31 mouse cellular contexts compared by ENCODE assay signal in the genomic region with DNA sequence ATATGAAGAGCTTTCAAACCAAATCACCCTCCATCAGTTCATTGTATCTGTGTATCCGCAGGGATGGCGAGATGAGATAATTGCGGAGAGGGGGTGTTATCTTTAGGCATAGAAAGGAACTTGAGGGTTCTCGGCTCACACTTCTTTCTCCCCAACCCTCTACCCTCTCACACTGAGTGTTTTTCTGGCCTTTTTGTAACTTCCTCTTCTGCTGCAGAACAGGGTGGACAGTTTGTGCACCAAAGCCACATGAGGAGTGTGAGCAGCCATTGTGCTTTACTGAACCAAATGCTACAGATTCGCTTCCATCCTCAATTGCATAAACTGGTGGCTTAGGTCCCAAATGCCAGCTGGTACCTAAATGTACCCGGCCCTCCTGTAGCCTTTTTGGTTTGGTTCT. TPM values are rescaled to one million over a fixed set of nuclear protein-coding genes. Genes with fewer than 3 reads are reported as not detected.
DNase-seq lines count a peak whose midpoint lies in the region; ATAC-seq and TF ChIP-seq lines count a peak whose summit lies in the region.
"Had no signal": no experiment of that assay in that cellular context is flagged by ENCODE, and none has a peak within 500 bp of the region (broad histone marks: within the 10 kb centered on the region; RNA-seq: fewer than 3 reads in every experiment).

No protein-coding gene starts in this region.

- in situ Hi-C loops in CH12.LX (cut with MboI; ENCODE audit: low pct_ligation_motif_present, low pct_unique_long_range_greater_than_20kb, low sequenced_read_pairs), result no loop called here

- H3K27ac ChIP-seq in CH12.LX (ENCODE audit: insufficient read depth, low read depth), result no peak overlapping the region
- H3K27ac ChIP-seq: embryonic facial prominence, embryonic 12.5 days; embryonic facial prominence, embryonic 15.5 days; forebrain, embryonic 12.5 days; forebrain, embryonic 15.5 days; hindbrain, embryonic 14.5 days; hindbrain, postnatal 0 days had no signal

- no peaks in the 10 kb centered on the region for H3K79me2 ChIP-seq in CH12.LX (replicated peaks; ENCODE audit: control insufficient read depth, extremely low read depth, insufficient read depth, poor library complexity, severe bottlenecking)

- H3K4me2 ChIP-seq in CH12.LX (ENCODE audit: insufficient read depth, low read depth, poor library complexity, severe bottlenecking), result peak overlapping the region; percentile 2; the same call in 1 of the 2 replicates
- H3K4me2 ChIP-seq: embryonic facial prominence, embryonic 12.5 days; embryonic facial prominence, embryonic 15.5 days; forebrain, embryonic 12.5 days; forebrain, embryonic 15.5 days; heart, embryonic 11.5 days; hindbrain, embryonic 14.5 days had no signal

- ATAC-seq in common myeloid progenitor, adult 5-6 weeks (replicated peaks; ENCODE audit: low read depth, poor library complexity, severe bottlenecking), result peak; percentile 73; the same call in 1 of the 2 replicates
- ATAC-seq in megakaryocyte, adult 5-6 weeks (ENCODE audit: poor library complexity, severe bottlenecking), result peak; percentile 66
- ATAC-seq: activated CD4-positive, CD25-positive, alpha-beta regulatory T cell, adult 4 months; forebrain, embryonic 15.5 days; hindbrain, postnatal 0 days; inflammation-experienced regulatory T-cells, adult 6 months; intestine, postnatal 0 days had no signal

- no peak for DNase-seq in CH12.LX (ENCODE audit: extremely low read depth)
- no peak for DNase-seq in left cerebral cortex, adult 8-10 months (ENCODE audit: low spot score in 2 of 2)
- DNase-seq in adrenal gland, postnatal 25 days, result no peak
- no peak for DNase-seq in frontal cortex, postnatal 14 days (ENCODE audit: low spot score in 2 of 2)
- DNase-seq: adrenal gland, adult 8-10 months; adrenal gland, postnatal 36 days; cerebellum, adult 18-20 months; cerebellum, adult 9-10 months; cerebellum, postnatal 14 days; gastrocnemius, postnatal 10 days; gastrocnemius, postnatal 36 days; heart, adult 11 months; heart, postnatal 36 days had no signal

- TF ChIP-seq CTCF in CH12.LX (conservative IDR thresholded peaks at IDR 0.05 in 1 of 2, IDR thresholded peaks at IDR 0.05 in 1 of 2; ENCODE audit: low read depth in 2 of 2, low read length in 2 of 2), result no peak

- no peak for TF ChIP-seq POLR2A in CH12.LX (IDR thresholded peaks at IDR 0.05; ENCODE audit: low read depth, low read length)

- H3K4me3 ChIP-seq in CH12.LX (replicated peaks in 1 of 3; ENCODE audit: low read depth in 2 of 3, low read length in 2 of 3, poor library complexity in 1 of 3), result no peak overlapping the region
- H3K4me3 ChIP-seq: embryonic facial prominence, embryonic 12.5 days; embryonic facial prominence, embryonic 15.5 days; forebrain, embryonic 12.5 days; forebrain, embryonic 15.5 days had no signal

- peaks cover 0 to 3% of the 10 kb centered on the region in 2 experiments; a peak in 1 of 4 replicates for H3K4me1 ChIP-seq in CH12.LX (ENCODE audit: control insufficient read depth in 1 of 2, insufficient read depth in 2 of 2)
- H3K4me1 ChIP-seq: embryonic facial prominence, embryonic 12.5 days; embryonic facial prominence, embryonic 15.5 days; forebrain, embryonic 12.5 days; forebrain, embryonic 15.5 days had no signal

- H3K27me3 ChIP-seq in CH12.LX (replicated peaks), result no peaks in the 10 kb centered on the region
- H3K27me3 ChIP-seq: embryonic facial prominence, embryonic 12.5 days; embryonic facial prominence, embryonic 15.5 days; forebrain, embryonic 12.5 days; forebrain, embryonic 15.5 days had no signal

- H3K9ac ChIP-seq in CH12.LX (ENCODE audit: insufficient read depth, low read depth), result no peak overlapping the region
- H3K9ac ChIP-seq: embryonic facial prominence, embryonic 12.5 days; embryonic facial prominence, embryonic 15.5 days; forebrain, embryonic 12.5 days; forebrain, embryonic 15.5 days; hindbrain, embryonic 14.5 days had no signal

- no peak for TF ChIP-seq RAD21 in CH12.LX (IDR thresholded peaks at IDR 0.05; ENCODE audit: low read depth, low read length)

- TF ChIP-seq EP300 in CH12.LX (IDR thresholded peaks at IDR 0.05; ENCODE audit: low read length), result no peak

- H3K9me3 ChIP-seq in CH12.LX (replicated peaks; ENCODE audit: low read length), result no peaks in the 10 kb centered on the region
- H3K9me3 ChIP-seq: embryonic facial prominence, embryonic 12.5 days; embryonic facial prominence, embryonic 15.5 days; forebrain, embryonic 12.5 days; forebrain, embryonic 15.5 days; G1E had no signal

- dilution Hi-C loops in CH12.LX (cut with MboI; ENCODE audit: extremely low pct_ligation_motif_present, extremely low pct_unique_long_range_greater_than_20kb, low sequenced_read_pairs), result no loop called here

- no peaks in the 10 kb centered on the region for H3K36me3 ChIP-seq in CH12.LX (replicated peaks in 1 of 2; ENCODE audit: control insufficient read depth in 1 of 2, insufficient read depth in 1 of 2, low read length in 1 of 2)
- H3K36me3 ChIP-seq: embryonic facial prominence, embryonic 12.5 days; embryonic facial prominence, embryonic 15.5 days; forebrain, embryonic 12.5 days; forebrain, embryonic 15.5 days; G1E had no signal

TF ChIP-seq in CH12.LX, 34 proteins besides CTCF, POLR2A, EP300 and RAD21:
- no peak for TF ChIP-seq ZMIZ1 (IDR thresholded peaks at IDR 0.05; ENCODE audit: low read depth, low read length)
- TF ChIP-seq USF2 (conservative IDR thresholded peaks at IDR 0.05; ENCODE audit: low read depth, low read length), result no peak
- no peak for TF ChIP-seq JUN (IDR thresholded peaks at IDR 0.05; ENCODE audit: insufficient read depth, low read depth, low read length)
- TF ChIP-seq CHD1 (IDR thresholded peaks at IDR 0.05; ENCODE audit: low read depth, low read length), result no peak

RNA-seq across cellular contexts. Expression of a gene that starts 13.7 kb away (rescaled TPM):
- not detected in 2 replicates for total RNA-seq in CH12.LX (2012; rRNA removed)
- total RNA-seq in CH12.LX (2014; rRNA removed), result not detected in 2 replicates
- not detected in 2 replicates for polyA plus RNA-seq in CH12.LX (2012; ENCODE audit: insufficient read length, low read depth)
- total RNA-seq in common myeloid progenitor, adult 5-6 weeks (2017), result 5.2 and 7.5 TPM in 2 replicates
- total RNA-seq in megakaryocyte, adult 5-6 weeks (2015), result 9.0 and 9.9 TPM in 2 replicates
- 4.2 and 5.4 TPM in 2 replicates for total RNA-seq in megakaryocyte, adult 5-6 weeks (2017)
- total RNA-seq in left cerebral cortex, adult 8-10 months (2022), result under 1 TPM in 2 of 4 experiments, not detected in 2; 0.17 to 0.23 TPM
- 1.3 and 1.5 TPM in 2 replicates for total RNA-seq in adrenal gland, postnatal 25 days (2021)
- total RNA-seq: G1E; hindbrain, postnatal 0 days had no signal
- polyA plus RNA-seq: G1E had no signal

RNA-seq across cellular contexts. Expression of a gene that starts 34.1 kb away (rescaled TPM):
- total RNA-seq in CH12.LX (2012; rRNA removed) (not detected in 2 replicates), CH12.LX (2014; rRNA removed) (not detected in 2 replicates)
- not detected in 2 replicates for polyA plus RNA-seq in CH12.LX (2012; ENCODE audit: insufficient read length, low read depth)
- not detected in 2 replicates for total RNA-seq in common myeloid progenitor, adult 5-6 weeks (2017)
- not detected in 2 replicates for total RNA-seq in megakaryocyte, adult 5-6 weeks (2015)
- total RNA-seq in megakaryocyte, adult 5-6 weeks (2017), result not detected in 2 replicates
- not detected for total RNA-seq in left cerebral cortex, adult 8-10 months (2022)
- not detected in 2 replicates for total RNA-seq in adrenal gland, postnatal 25 days (2021)
- total RNA-seq: adrenal gland, adult 8-10 months; adrenal gland, postnatal 36 days; gastrocnemius, adult 18-20 months; gastrocnemius, postnatal 10 days; gastrocnemius, postnatal 36 days; heart, adult 8-10 months; heart, postnatal 36 days; hindbrain, postnatal 0 days had no signal
- polyA plus RNA-seq: activated CD4-positive, CD25-positive, alpha-beta regulatory T cell, adult 4 months; embryonic facial prominence, embryonic 12.5 days; embryonic facial prominence, embryonic 15.5 days; forebrain, embryonic 12.5 days; forebrain, embryonic 15.5 days; G1E; heart, embryonic 11.5 days; heart, embryonic 14.5 days; heart, postnatal 0 days; hindbrain, embryonic 11.5 days; hindbrain, embryonic 14.5 days; hindbrain, postnatal 0 days; inflammation-experienced regulatory T-cells, adult 6 months had no signal
